Mouse (Mus musculus): ENCODE data around the gene Zfp750. TPM values are rescaled to one million over a fixed set of nuclear protein-coding genes. Genes with fewer than 3 reads are reported as not detected.

Zfp750 gene
- total and polyA plus RNA-seq, 3 experiments: 0.72 TPM; not detected in 1

- peak; percentile 75 for DNase-seq
These were observed 23.3 kb upstream of the Zfp750 start for GRCm38 (mm10) chr11:121542471-121542870.

- DNase-seq: no peak
These were observed 17.4 kb upstream of the Zfp750 start for GRCm38 (mm10) chr11:121536528-121536927.

GRCm38 (mm10) chr11:121529747-121530146 is 10.6 kb upstream of the Zfp750 start:
- DNase-seq: no peak

GRCm38 (mm10) chr11:121524191-121524590 is 5.1 kb upstream of the Zfp750 start:
- no peak for DNase-seq

- no peak for DNase-seq
These were observed 3.1 kb upstream of the Zfp750 start for GRCm38 (mm10) chr11:121522156-121522762.

- DNase-seq: no peak
These were observed 1.6 kb upstream of the Zfp750 start for GRCm38 (mm10) chr11:121520761-121521160.

- no peak for DNase-seq
These were observed 570 bp upstream of the Zfp750 start for GRCm38 (mm10) chr11:121519703-121520102.

GRCm38 (mm10) chr11:121517687-121518465 is 1.3 kb downstream of the Zfp750 start:
- DNase-seq: peak; percentile 71

- no peak for DNase-seq
These were observed 2.2 kb downstream of the Zfp750 start for GRCm38 (mm10) chr11:121516906-121517305.

GRCm38 (mm10) chr11:121515996-121516395 is 3.1 kb downstream of the Zfp750 start:
- no peak for DNase-seq

- no peak for DNase-seq
These were observed 6.1 kb downstream of the Zfp750 start for GRCm38 (mm10) chr11:121512896-121513572.

GRCm38 (mm10) chr11:121510512-121511246 is 8.5 kb downstream of the Zfp750 start:
- DNase-seq: no peak

- DNase-seq: no peak
These were observed 10.7 kb downstream of the Zfp750 start for GRCm38 (mm10) chr11:121508478-121508877.

GRCm38 (mm10) chr11:121502000-121502860 is 16.9 kb downstream of the Zfp750 start:
- no peak for DNase-seq

GRCm38 (mm10) chr11:121501525-121501924 is 17.6 kb downstream of the Zfp750 start:
- no peak for DNase-seq

GRCm38 (mm10) chr11:121500595-121500994 is 18.5 kb downstream of the Zfp750 start:
- no peak for DNase-seq

GRCm38 (mm10) chr11:121490651-121491050 is 28.5 kb downstream of the Zfp750 start:
- no peak for DNase-seq

- no peak for DNase-seq
These were observed 33.3 kb downstream of the Zfp750 start for GRCm38 (mm10) chr11:121485882-121486281.

- no peak for DNase-seq
These were observed 38.0 kb downstream of the Zfp750 start for GRCm38 (mm10) chr11:121481129-121481528.

- DNase-seq: no peak
These were observed 39.5 kb downstream of the Zfp750 start for GRCm38 (mm10) chr11:121479476-121480203.

Measured in adrenal gland, adult 2 months (tissue).